Mouse (Mus musculus) A20 (cell line): ENCODE data around the gene Rgs1.

ENCODE experiments used
- DNase-seq: peaks from one replicate; pipeline ENCODE4 v3.0.0-alpha.2; 2011; ENCODE audit warnings: low read depth, low spot score

The Rgs1 gene

GRCm38 (mm10) chr1:144199538-144199937 lies 49.5 kb downstream of the Rgs1 start:
- no peak for DNase-seq

- peak; percentile 68 for DNase-seq
These were observed 51.4 kb downstream of the Rgs1 start for GRCm38 (mm10) chr1:144197684-144198083.
